Mouse (Mus musculus): Measurements from ENCODE around the gene Lims1.

The Lims1 gene

GRCm38 (mm10) chr10:58451575-58451974 lies 128.3 kb downstream of the Lims1 start:
- no peak for DNase-seq

- DNase-seq = peak; percentile 55
These were observed 128.9 kb downstream of the Lims1 start for GRCm38 (mm10) chr10:58452185-58452584.

GRCm38 (mm10) chr10:58459896-58460295 lies 136.6 kb downstream of the Lims1 start:
- DNase-seq = no peak
